Mouse (Mus musculus) stomach, embryonic 16.5 days (tissue): ENCODE measurements around the gene Slit3. TPM values are rescaled to one million over a fixed set of nuclear protein-coding genes. Genes with fewer than 3 reads are reported as not detected.

Experiments
- ATAC-seq: fragments of 200-750 bp; cut with Nextera tagmentation; 2 replicates; pipeline ENCODE4 v1.8.0; 2017; ENCODE audit warnings: moderate number of reproducible peaks, moderate TSS enrichment; ENCODE audit not compliant: insufficient read depth, low FRiP score
- H3K27ac ChIP-seq: fragments of 300-500 bp; sonication (generic); 2 replicates; pipeline ENCODE4 v1.5.1; 2014; ENCODE audit warnings: low read length
- H3K27me3 ChIP-seq: fragments of 300-500 bp; sonication (generic); 2 replicates; pipeline ENCODE4 v1.6.1; 2014; ENCODE audit warnings: low read length, control low read depth, mixed read lengths; ENCODE audit not compliant: control insufficient read depth, insufficient read depth
- H3K36me3 ChIP-seq: fragments of 300-500 bp; sonication (generic); 2 replicates; pipeline ENCODE4 v1.6.1; 2014; ENCODE audit warnings: low read length; ENCODE audit not compliant: control insufficient read depth, insufficient read depth
- H3K4me1 ChIP-seq: fragments of 300-500 bp; sonication (generic); 2 replicates; pipeline ENCODE4 v1.6.1; 2014; ENCODE audit warnings: low read length, control low read depth, mixed read lengths; ENCODE audit not compliant: control insufficient read depth, insufficient read depth
- H3K4me2 ChIP-seq: fragments of 300-500 bp; sonication (generic); 2 replicates; pipeline ENCODE4 v1.6.1; 2014; ENCODE audit warnings: low read depth, low read length, mixed read lengths
- H3K4me3 ChIP-seq: fragments of 300-500 bp; sonication (generic); replicated peaks from 2 replicates; pipeline ENCODE4 v1.5.1; 2014; ENCODE audit warnings: mild to moderate bottlenecking, low read length
- H3K9ac ChIP-seq: fragments of 300-500 bp; sonication (generic); 2 replicates; pipeline ENCODE4 v1.6.1; 2014; ENCODE audit warnings: low read length
- H3K9me3 ChIP-seq: fragments of 300-500 bp; sonication (generic); replicated peaks from 2 replicates; pipeline ENCODE4 v1.6.1; 2016; ENCODE audit warnings: low read length, control low read depth; ENCODE audit not compliant: control insufficient read depth
- WGBS: fragments of 180-500 bp; shearing (Covaris S2); extraction: QIAGEN DNeasy Blood & Tissue Kit; methylation state at CpG from one replicate; pipeline ENCODE4 v1.1.7; 2014; 5-methylcytosine and 5-hydroxymethylcytosine counted together
- polyA plus RNA-seq: library from polyadenylated mRNA; unstranded; fragments of >200 nt; fragmentation: Nextera tagmentation; extraction: Ambion mirVana; gene quantifications from 2 replicates; pipeline ENCODE4 v1.2.1, GENCODE M21; 2015

Gene Slit3
- polyA plus RNA-seq, 1 experiment from 2014 or later = 9.4 TPM

- H3K4me1 ChIP-seq = 0 out of 2 replicates have a peak, but pooled peaks cover 7% of the 10 kb centered on the region
- WGBS = 58% methylated on average over 5 of the region's 5 CpGs
- H3K4me2 ChIP-seq = no peak overlapping the region
- no peak overlapping the region for H3K9ac ChIP-seq
- no peaks in the 10 kb centered on the region for H3K9me3 ChIP-seq
- H3K36me3 ChIP-seq = no peaks in the 10 kb centered on the region
- H3K27me3 ChIP-seq = no peaks in the 10 kb centered on the region
- H3K27ac ChIP-seq = no peak overlapping the region
- H3K4me3 ChIP-seq = no peak overlapping the region
- ATAC-seq = no peak
These were observed 331.4 kb downstream of the Slit3 start for GRCm38 (mm10) chr11:35452413-35452812.

GRCm38 (mm10) chr11:35454191-35454725 is 333.2 kb downstream of the Slit3 start:
- Histone ChIP-seq H3K4me2 (no peak overlapping the region), H3K9ac (no peak overlapping the region), H3K27ac (no peak overlapping the region), H3K36me3 (no peaks in the 10 kb centered on the region), H3K4me1 (no peaks in the 10 kb centered on the region), H3K27me3 (no peaks in the 10 kb centered on the region), H3K9me3 (no peaks in the 10 kb centered on the region), H3K4me3 (no peak overlapping the region)
- ATAC-seq = 0 out of 2 replicates have a peak, but pooled peaks have one; percentile 30
- 47% methylated on average over 10 of the region's 10 CpGs for WGBS

- no peak for ATAC-seq
- Histone ChIP-seq H3K27ac (no peak overlapping the region), H3K4me2 (no peak overlapping the region), H3K4me3 (no peak overlapping the region), H3K27me3 (no peaks in the 10 kb centered on the region), H3K4me1 (no peaks in the 10 kb centered on the region), H3K9me3 (no peaks in the 10 kb centered on the region), H3K36me3 (no peaks in the 10 kb centered on the region), H3K9ac (no peak overlapping the region)
- WGBS = 53% methylated on average over 4 of the region's 4 CpGs
These were observed 333.8 kb downstream of the Slit3 start for GRCm38 (mm10) chr11:35454781-35455180.

GRCm38 (mm10) chr11:35458068-35458467 is 337.0 kb downstream of the Slit3 start:
- no peak for ATAC-seq
- no peaks in the 10 kb centered on the region for H3K4me1 ChIP-seq
- H3K4me3 ChIP-seq = no peak overlapping the region
- no peak overlapping the region for H3K27ac ChIP-seq
- 63% methylated on average over 2 of the region's 2 CpGs for WGBS
- H3K4me2 ChIP-seq = no peak overlapping the region
- no peaks in the 10 kb centered on the region for H3K36me3 ChIP-seq
- no peaks in the 10 kb centered on the region for H3K9me3 ChIP-seq
- H3K9ac ChIP-seq = no peak overlapping the region
- H3K27me3 ChIP-seq = no peaks in the 10 kb centered on the region

GRCm38 (mm10) chr11:35466701-35467100 is 345.7 kb downstream of the Slit3 start:
- Histone ChIP-seq H3K27ac (no peak overlapping the region), H3K9ac (no peak overlapping the region), H3K36me3 (no peaks in the 10 kb centered on the region), H3K9me3 (no peaks in the 10 kb centered on the region), H3K4me3 (no peak overlapping the region), H3K4me2 (no peak overlapping the region), H3K4me1 (no peaks in the 10 kb centered on the region), H3K27me3 (no peaks in the 10 kb centered on the region)
- WGBS = 70% methylated on average over 6 of the region's 6 CpGs
- ATAC-seq = no peak; the same call in 1 of the 2 replicates

- Histone ChIP-seq H3K36me3 (no peaks in the 10 kb centered on the region), H3K27ac (no peak overlapping the region), H3K4me2 (no peak overlapping the region), H3K4me1 (no peaks in the 10 kb centered on the region), H3K9me3 (no peaks in the 10 kb centered on the region), H3K4me3 (no peak overlapping the region), H3K9ac (no peak overlapping the region), H3K27me3 (no peaks in the 10 kb centered on the region)
- ATAC-seq = no peak
- WGBS = 63% methylated on average over 7 of the region's 7 CpGs
These were observed 347.8 kb downstream of the Slit3 start for GRCm38 (mm10) chr11:35468847-35469246.

- H3K36me3 ChIP-seq = no peaks in the 10 kb centered on the region
- WGBS = 74% methylated on average over 4 of the region's 4 CpGs
- no peak overlapping the region for H3K4me2 ChIP-seq
- ATAC-seq = no peak
- H3K27me3 ChIP-seq = no peaks in the 10 kb centered on the region
- no peaks in the 10 kb centered on the region for H3K4me1 ChIP-seq
- H3K27ac ChIP-seq = no peak overlapping the region
- no peak overlapping the region for H3K4me3 ChIP-seq
- no peaks in the 10 kb centered on the region for H3K9me3 ChIP-seq
- H3K9ac ChIP-seq = no peak overlapping the region
These were observed 348.9 kb downstream of the Slit3 start for GRCm38 (mm10) chr11:35469940-35470339.

GRCm38 (mm10) chr11:35470853-35471252 is 349.8 kb downstream of the Slit3 start:
- Histone ChIP-seq H3K9me3 (no peaks in the 10 kb centered on the region), H3K4me3 (no peak overlapping the region), H3K4me2 (no peak overlapping the region), H3K27me3 (no peaks in the 10 kb centered on the region), H3K27ac (no peak overlapping the region), H3K36me3 (no peaks in the 10 kb centered on the region), H3K9ac (no peak overlapping the region), H3K4me1 (no peaks in the 10 kb centered on the region)
- ATAC-seq = no peak
- WGBS = 42% methylated on average over 5 of the region's 5 CpGs

GRCm38 (mm10) chr11:35472842-35473616 is 352.0 kb downstream of the Slit3 start:
- Histone ChIP-seq H3K4me3 (no peak overlapping the region), H3K27ac (no peak overlapping the region), H3K4me2 (no peak overlapping the region), H3K27me3 (no peaks in the 10 kb centered on the region), H3K36me3 (no peaks in the 10 kb centered on the region), H3K9ac (no peak overlapping the region), H3K4me1 (no peaks in the 10 kb centered on the region), H3K9me3 (no peaks in the 10 kb centered on the region)
- WGBS = 63% methylated on average over 11 of the region's 11 CpGs
- no peak for ATAC-seq
